Mouse (Mus musculus): Measurements from ENCODE around the gene Rfx2. TPM values are rescaled to one million over a fixed set of nuclear protein-coding genes. Genes with fewer than 3 reads are reported as not detected.

Gene Rfx2
- total RNA-seq, 2 experiments from 2014 or later: 5.4 to 6.4 TPM

GRCm38 (mm10) chr17:56727029-56727649 lies 103.7 kb downstream of the Rfx2 start:
- 0 out of 2 replicates have a peak overlapping the region, but pooled peaks have one; percentile 33 for H3K27ac ChIP-seq
- DNase-seq (ENCODE audit: low spot score in 2 of 2): no peak
- TF ChIP-seq CTCF (conservative IDR thresholded peaks at IDR 0.05): no peak
- H3K4me3 ChIP-seq: no peak overlapping the region

Other genes with a start within 250 kb of the Rfx2 start
- 100 to 1,000 TPM; 134 to 168 TPM for gene Safb2, start 246.4 kb downstream of the Rfx2 start, total RNA-seq (2021)
- gene Safb, start 246.2 kb downstream of the Rfx2 start, total RNA-seq (2021): 100 to 1,000 TPM; 162 to 193 TPM
- gene 2410015M20Rik, start 221.2 kb downstream of the Rfx2 start, total RNA-seq (2021): 100 to 1,000 TPM; 134 to 142 TPM
- 100 to 1,000 TPM; 383 to 406 TPM for gene Rpl36, start 217.6 kb downstream of the Rfx2 start, total RNA-seq (2021)
- gene Lonp1, start 204.1 kb downstream of the Rfx2 start, total RNA-seq (2021): 10 to 100 TPM; 56.5 to 60.2 TPM
- 1 to 10 TPM; 1.1 to 1.8 TPM for gene Catsperd, start 202.9 kb downstream of the Rfx2 start, total RNA-seq (2021)
- 10 to 100 TPM; 87.5 to 89.6 TPM for gene Ranbp3, start 157.7 kb downstream of the Rfx2 start, total RNA-seq (2021)
- 100 to 1,000 TPM; 196 to 229 TPM for gene Ndufa11, start 113.2 kb downstream of the Rfx2 start, total RNA-seq (2021)
- gene Vmac, start 113.0 kb downstream of the Rfx2 start, total RNA-seq (2021): 10 to 100 TPM; 10.2 to 12.5 TPM
- 1 to 10 TPM; 2.5 to 3.3 TPM for gene Nrtn, start 73.5 kb downstream of the Rfx2 start, total RNA-seq (2021)
- gene Dus3l, start 66.3 kb downstream of the Rfx2 start, total RNA-seq (2021): 10 to 100 TPM; 73.9 to 74.4 TPM
- gene Prr22, start 60.8 kb downstream of the Rfx2 start, total RNA-seq (2021): 1 to 10 TPM in 1 of 2 experiments, under 1 TPM in 1; 0.79 to 1.9 TPM
- not detected for gene Acsbg2, start 43.4 kb upstream of the Rfx2 start, total RNA-seq (2021)
- gene 1700061G19Rik, start 44.5 kb upstream of the Rfx2 start, total RNA-seq (2021): under 1 TPM; 0.13 to 0.22 TPM
- 10 to 100 TPM; 81.0 to 87.5 TPM for gene Mllt1, start 104.4 kb upstream of the Rfx2 start, total RNA-seq (2021)
- not detected for gene Acer1, start 151.1 kb upstream of the Rfx2 start, total RNA-seq (2021)
- 10 to 100 TPM; 70.3 to 71.1 TPM for gene Clpp, start 159.3 kb upstream of the Rfx2 start, total RNA-seq (2021)
- 10 to 100 TPM; 23.9 to 24.0 TPM for gene Alkbh7, start 166.3 kb upstream of the Rfx2 start, total RNA-seq (2021)
- gene Pspn, start 169.0 kb upstream of the Rfx2 start, total RNA-seq (2021): not detected
- 10 to 100 TPM; 61.2 to 63.2 TPM for gene Gtf2f1, start 180.3 kb upstream of the Rfx2 start, total RNA-seq (2021)
- gene Gm17949, start 180.5 kb upstream of the Rfx2 start, total RNA-seq (2021): under 1 TPM in 1 of 2 experiments, not detected in 1; 0.64 TPM
- gene Khsrp, start 200.5 kb upstream of the Rfx2 start, total RNA-seq (2021): 100 to 1,000 TPM; 115 to 120 TPM
- not detected for gene Slc25a41, start 210.6 kb upstream of the Rfx2 start, total RNA-seq (2021)
- gene Crb3, start 228.1 kb upstream of the Rfx2 start, total RNA-seq (2021): under 1 TPM in 1 of 2 experiments, not detected in 1; 0.64 TPM
- gene Slc25a23, start 228.8 kb upstream of the Rfx2 start, total RNA-seq (2021): 100 to 1,000 TPM; 373 to 393 TPM
- 1 to 10 TPM; 1.4 to 2.0 TPM for gene Dennd1c, start 247.5 kb upstream of the Rfx2 start, total RNA-seq (2021)